Mouse (Mus musculus) heart, adult 2 months (tissue): ENCODE measurements around the gene Soga1. TPM values are rescaled to one million over a fixed set of nuclear protein-coding genes. Genes with fewer than 3 reads are reported as not detected.

Experiments used
- DNase-seq, 2 experiments: peaks; one replicate each; pipeline ENCODE4 v3.0.0; 2021
- H3K27ac ChIP-seq: fragments of 200-600 bp; 2 replicates; pipeline ENCODE4 v1.8.1; 2022
- H3K27me3 ChIP-seq: fragments of 200-500 bp; 2 replicates; pipeline ENCODE4 v1.6.1; 2012; ENCODE audit warnings: mild to moderate bottlenecking, low read length, inconsistent platforms, mixed read lengths; ENCODE audit not compliant: control insufficient read depth, insufficient read depth
- H3K36me3 ChIP-seq: fragments of 200-500 bp; 2 replicates; pipeline ENCODE4 v1.6.1; 2012; ENCODE audit warnings: low read length, inconsistent platforms; ENCODE audit not compliant: control insufficient read depth, insufficient read depth
- H3K4me1 ChIP-seq: fragments of 200-500 bp; 2 replicates; pipeline ENCODE4 v1.6.1; 2011; ENCODE audit warnings: low read length; ENCODE audit not compliant: control insufficient read depth, insufficient read depth
- H3K4me3 ChIP-seq: fragments of 200-600 bp; 2 replicates; pipeline ENCODE4 v1.8.1; 2022
- H3K79me2 ChIP-seq: fragments of 200-500 bp; replicated peaks from 2 replicates; pipeline ENCODE4 v1.6.1; 2012; ENCODE audit warnings: mild to moderate bottlenecking, inconsistent platforms, low read length, moderate library complexity, mixed read lengths; ENCODE audit not compliant: control insufficient read depth, insufficient read depth
- H3K9ac ChIP-seq: fragments of 200-500 bp; 2 replicates; pipeline ENCODE4 v1.6.1; 2012; ENCODE audit warnings: low read depth, mild to moderate bottlenecking, control low read depth, inconsistent platforms, low read length, mixed read lengths
- CTCF ChIP-seq: fragments of 200-600 bp; IDR thresholded peaks from 2 replicates; pipeline ENCODE4 v1.8.1; 2022; ENCODE audit warnings: antibody characterized with exemption, mild to moderate bottlenecking, moderate library complexity
- EP300 ChIP-seq: fragments of 200-500 bp; IDR thresholded peaks from 2 replicates; pipeline ENCODE4 v1.6.1; 2011; ENCODE audit warnings: low read depth, low read length, control low read depth; ENCODE audit not compliant: insufficient read depth
- POLR2A ChIP-seq: fragments of 200-500 bp; IDR thresholded peaks from 2 replicates; pipeline ENCODE4 v1.6.1; 2011; ENCODE audit warnings: mild to moderate bottlenecking, low read depth, low read length, control low read depth; ENCODE audit not compliant: insufficient read depth
- WGBS: fragments of 180-500 bp; shearing (Covaris S2); methylation state at CpG from one replicate; pipeline ENCODE4 v1.1.7; 2018; 5-methylcytosine and 5-hydroxymethylcytosine counted together
- intact Hi-C: fragments of 180-260 bp; cut with DNase I; formaldehyde crosslinking; loops from one replicate; pipeline ENCODE4 v1.15.1; 2025
- polyA plus RNA-seq: library from polyadenylated mRNA; depleted of rRNA; stranded (reverse); fragments of >200 nt; gene quantifications from 2 replicates; pipeline ENCODE4 v1.2.3, GENCODE M21; 2012
- total RNA-seq, 2 experiments: library from RNA; stranded (reverse); gene quantifications; 2 replicates each; pipeline ENCODE4 v1.2.3; 2021

Soga1 gene
- total and polyA plus RNA-seq, 3 experiments: 4.8 to 11.7 (median 10.0) TPM

- DNase-seq: peak in 1 of 2 experiments; percentile 31
- TF ChIP-seq EP300 (no peak), CTCF (no peak), POLR2A (no peak)
- H3K9ac ChIP-seq: no peak overlapping the region
- peaks cover 4% of the 10 kb centered on the region; the same call in 1 of the 2 replicates for H3K4me1 ChIP-seq
- 20% methylated on average over 5 of the region's 5 CpGs for WGBS
- no peaks in the 10 kb centered on the region for H3K27me3 ChIP-seq
- H3K36me3 ChIP-seq: no peaks in the 10 kb centered on the region
- intact Hi-C loops: loop anchor here (2.0 kb wide), 1 partner anchor 24 kb away; the partner anchor contains the start of gene Soga1
- peaks cover 2% of the 10 kb centered on the region for H3K79me2 ChIP-seq
- peak overlapping the region; percentile 30 for H3K27ac ChIP-seq
- no peak overlapping the region for H3K4me3 ChIP-seq
These were observed 24.2 kb downstream of the Soga1 start for GRCm38 (mm10) chr2:157054816-157055215.

GRCm38 (mm10) chr2:157054297-157054696, 24.8 kb downstream of the Soga1 start:
- Histone ChIP-seq H3K9ac (no peak overlapping the region), H3K36me3 (no peaks in the 10 kb centered on the region)
- 59% methylated on average over 8 of the region's 8 CpGs for WGBS

GRCm38 (mm10) chr2:157053787-157054186, 25.3 kb downstream of the Soga1 start:
- Histone ChIP-seq H3K4me1 (peaks cover 4% of the 10 kb centered on the region; the same call in 1 of the 2 replicates), H3K36me3 (no peaks in the 10 kb centered on the region), H3K27ac (no peak overlapping the region; the same call in 1 of the 2 replicates), H3K27me3 (no peaks in the 10 kb centered on the region), H3K9ac (no peak overlapping the region), H3K4me3 (no peak overlapping the region), H3K79me2 (peaks cover 2% of the 10 kb centered on the region)
- intact Hi-C loops: loop anchor here (2.0 kb wide), 1 partner anchor 25 kb away; the partner anchor contains the start of gene Soga1
- no peak for DNase-seq
- WGBS: 89% methylated on average over 4 of the region's 4 CpGs
- TF ChIP-seq EP300: no peak
- peak; percentile 61 for TF ChIP-seq CTCF
- TF ChIP-seq POLR2A: no peak

More at GRCm38 (mm10) chr2:157054297-157054696, 24.8 kb downstream of the Soga1 start:
- TF ChIP-seq POLR2A (no peak), CTCF (no peak), EP300 (no peak)
- Histone ChIP-seq H3K27me3 (no peaks in the 10 kb centered on the region), H3K79me2 (peaks cover 2% of the 10 kb centered on the region), H3K4me1 (peaks cover 4% of the 10 kb centered on the region; the same call in 1 of the 2 replicates), H3K27ac (no peak overlapping the region; the same call in 1 of the 2 replicates), H3K4me3 (no peak overlapping the region)
- no peak for DNase-seq
- intact Hi-C loops: loop anchor here (2.0 kb wide), 1 partner anchor 25 kb away; the partner anchor contains the start of gene Soga1

- H3K4me1 ChIP-seq: peaks cover 4% of the 10 kb centered on the region; the same call in 1 of the 2 replicates
- no peak overlapping the region for H3K27ac ChIP-seq
- no peak overlapping the region for H3K9ac ChIP-seq
- peaks cover 2% of the 10 kb centered on the region; the same call in 1 of the 2 replicates for H3K79me2 ChIP-seq
- H3K4me3 ChIP-seq: no peak overlapping the region
- 96% methylated on average over 5 of the region's 5 CpGs for WGBS
- TF ChIP-seq EP300: no peak
- TF ChIP-seq CTCF: no peak
- no peak for TF ChIP-seq POLR2A
- H3K36me3 ChIP-seq: no peaks in the 10 kb centered on the region
- H3K27me3 ChIP-seq: no peaks in the 10 kb centered on the region
- no peak for DNase-seq
- intact Hi-C loops: no loop called here
These were observed 25.9 kb downstream of the Soga1 start for GRCm38 (mm10) chr2:157053124-157053523.

DNA sequence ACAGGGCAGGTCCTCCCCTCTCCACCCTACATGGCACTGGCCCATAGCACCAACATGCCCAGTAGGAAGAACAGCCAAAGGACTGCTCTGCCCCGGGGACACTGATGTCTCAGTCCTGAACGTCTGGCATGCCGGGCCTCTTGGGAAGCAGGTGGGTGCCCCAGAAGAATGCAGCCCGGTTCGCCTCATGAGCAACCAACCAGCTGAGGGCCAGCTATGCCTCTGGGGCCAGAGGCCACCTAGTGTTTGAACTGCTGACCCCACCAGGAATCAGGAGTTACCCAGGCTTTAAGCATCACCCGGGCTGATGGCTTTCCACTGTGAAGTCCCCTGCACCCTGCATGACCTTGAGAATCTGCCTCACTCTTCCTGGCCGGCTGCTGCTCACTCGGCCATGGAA, 26.6 kb downstream of the Soga1 start:
- peaks cover 4% of the 10 kb centered on the region; the same call in 1 of the 2 replicates for H3K4me1 ChIP-seq

GRCm38 (mm10) chr2:157049831-157050243, 29.2 kb downstream of the Soga1 start:
- DNase-seq: no peak
- peaks cover 2% of the 10 kb centered on the region; the same call in 1 of the 2 replicates for H3K4me1 ChIP-seq
- intact Hi-C loops: no loop called here
- no peak overlapping the region for H3K9ac ChIP-seq
- no peaks in the 10 kb centered on the region for H3K36me3 ChIP-seq
- TF ChIP-seq EP300: no peak
- no peak for TF ChIP-seq POLR2A
- TF ChIP-seq CTCF: no peak
- no peaks in the 10 kb centered on the region for H3K27me3 ChIP-seq
- peaks cover 2% of the 10 kb centered on the region for H3K79me2 ChIP-seq
- no peak overlapping the region for H3K27ac ChIP-seq
- 57% methylated on average over 8 of the region's 8 CpGs for WGBS
- no peak overlapping the region for H3K4me3 ChIP-seq

More for the DNA sequence above, 26.6 kb downstream of the Soga1 start:
- intact Hi-C loops: no loop called here
- H3K79me2 ChIP-seq: peaks cover 2% of the 10 kb centered on the region; the same call in 1 of the 2 replicates
- 64% methylated on average over 8 of the region's 8 CpGs for WGBS
- TF ChIP-seq POLR2A (no peak), EP300 (no peak), CTCF (no peak)
- no peak overlapping the region for H3K4me3 ChIP-seq
- H3K27me3 ChIP-seq: no peaks in the 10 kb centered on the region
- H3K27ac ChIP-seq: no peak overlapping the region
- DNase-seq: no peak
- H3K36me3 ChIP-seq: no peaks in the 10 kb centered on the region
- H3K9ac ChIP-seq: no peak overlapping the region
